Mouse (Mus musculus) heart, postnatal 0 days (tissue): ENCODE measurements at regions not wholly inside any gene's neighbourhood (a gene's known extent, or its start where the extent isn't known, plus 50 kb on each side); places are given as distances from the start of the nearest gene placed in this dataset.

Source experiments
- ATAC-seq: fragments of 200-750 bp; cut with Nextera tagmentation; 2 replicates; pipeline ENCODE4 v1.8.0; 2017; ENCODE audit warnings: low read depth, moderate number of reproducible peaks, moderate library complexity; ENCODE audit not compliant: insufficient read depth
- DNase-seq: peaks from one replicate; pipeline ENCODE4 v3.0.0-alpha.2; 2016; ENCODE audit warnings: low spot score
- H3K27ac ChIP-seq: fragments of 300-500 bp; sonication (generic); 2 replicates; pipeline ENCODE4 v1.5.1; 2014; ENCODE audit warnings: low read depth, mild to moderate bottlenecking
- H3K27me3 ChIP-seq: fragments of 300-500 bp; sonication (generic); 2 replicates; pipeline ENCODE4 v1.6.1; 2014; ENCODE audit warnings: low read length, mixed read lengths; ENCODE audit not compliant: control insufficient read depth, insufficient read depth
- H3K36me3 ChIP-seq: fragments of 300-500 bp; sonication (generic); replicated peaks from 2 replicates; pipeline ENCODE4 v1.6.1; 2014; ENCODE audit warnings: low read length, mixed read lengths; ENCODE audit not compliant: control insufficient read depth, insufficient read depth
- H3K4me1 ChIP-seq: fragments of 300-500 bp; sonication (generic); 2 replicates; pipeline ENCODE4 v1.6.1; 2014; ENCODE audit warnings: antibody characterized with exemption; ENCODE audit not compliant: control insufficient read depth, insufficient read depth
- H3K4me2 ChIP-seq: fragments of 300-500 bp; sonication (generic); 2 replicates; pipeline ENCODE4 v1.6.1; 2014; ENCODE audit warnings: low read depth, mild to moderate bottlenecking, low read length, moderate library complexity
- H3K4me3 ChIP-seq: fragments of 300-500 bp; sonication (generic); 2 replicates; pipeline ENCODE4 v1.5.1; 2014; ENCODE audit warnings: low read depth, low read length
- H3K9ac ChIP-seq: fragments of 300-500 bp; sonication (generic); replicated peaks from 2 replicates; pipeline ENCODE4 v1.6.1; 2014; ENCODE audit warnings: low read depth, low read length, mixed read lengths
- H3K9me3 ChIP-seq: fragments of 300-500 bp; sonication (generic); replicated peaks from 2 replicates; pipeline ENCODE4 v1.6.1; 2016; ENCODE audit warnings: low read length; ENCODE audit not compliant: control insufficient read depth
- CTCF ChIP-seq: IDR thresholded peaks from 2 replicates; pipeline ENCODE4 v1.5.1; 2016; ENCODE audit warnings: antibody characterized with exemption, control low read depth, low read depth
- EP300 ChIP-seq: IDR thresholded peaks from 2 replicates; pipeline ENCODE4 v1.6.1; 2016; ENCODE audit warnings: antibody characterized with exemption, low read depth
- WGBS: fragments of 180-500 bp; shearing (Covaris S2); extraction: QIAGEN DNeasy Blood & Tissue Kit; methylation state at CpG from one replicate; pipeline ENCODE4 v1.1.7; 2014; 5-methylcytosine and 5-hydroxymethylcytosine counted together

- TF ChIP-seq CTCF: no peak
- no peak for TF ChIP-seq EP300
- WGBS: 83% methylated on average over 13 of the region's 13 CpGs
- H3K27me3 ChIP-seq: no peaks in the 10 kb centered on the region
These were observed 57.8 kb upstream of the Arl15 start for GRCm38 (mm10) chr13:113736468-113736867.

GRCm38 (mm10) chr13:113735611-113736285, 58.6 kb upstream of the Arl15 start:
- H3K4me3 ChIP-seq: no peak overlapping the region
- no peaks in the 10 kb centered on the region for H3K4me1 ChIP-seq
- H3K4me2 ChIP-seq: no peak overlapping the region
- no peak overlapping the region for H3K27ac ChIP-seq
- ATAC-seq: no peak
- no peaks in the 10 kb centered on the region for H3K27me3 ChIP-seq
- TF ChIP-seq CTCF (no peak), EP300 (no peak)
- H3K36me3 ChIP-seq: no peaks in the 10 kb centered on the region
- H3K9me3 ChIP-seq: no peaks in the 10 kb centered on the region
- H3K9ac ChIP-seq: no peak overlapping the region
- 65% methylated on average over 18 of the region's 18 CpGs for WGBS
- no peak for DNase-seq

More at GRCm38 (mm10) chr13:113736468-113736867, 57.8 kb upstream of the Arl15 start:
- Histone ChIP-seq H3K9ac (no peak overlapping the region), H3K4me2 (no peak overlapping the region), H3K36me3 (no peaks in the 10 kb centered on the region), H3K27ac (no peak overlapping the region), H3K4me1 (no peaks in the 10 kb centered on the region), H3K9me3 (no peaks in the 10 kb centered on the region), H3K4me3 (no peak overlapping the region)
- ATAC-seq (no peak), DNase-seq (no peak)

GRCm38 (mm10) chr13:113734134-113734794, 60.0 kb upstream of the Arl15 start:
- no peak overlapping the region for H3K4me2 ChIP-seq
- no peaks in the 10 kb centered on the region for H3K36me3 ChIP-seq
- DNase-seq: no peak
- no peaks in the 10 kb centered on the region for H3K4me1 ChIP-seq
- peak overlapping the region; percentile 16; the same call in 1 of the 2 replicates for H3K27ac ChIP-seq
- WGBS: 35% methylated on average over 5 of the region's 5 CpGs
- H3K9me3 ChIP-seq: no peaks in the 10 kb centered on the region
- H3K9ac ChIP-seq: no peak overlapping the region
- TF ChIP-seq EP300: no peak
- TF ChIP-seq CTCF: no peak
- no peak for ATAC-seq
- no peaks in the 10 kb centered on the region for H3K27me3 ChIP-seq
- H3K4me3 ChIP-seq: no peak overlapping the region

GRCm38 (mm10) chr13:113733734-113734133, 60.6 kb upstream of the Arl15 start:
- no peak overlapping the region for H3K4me3 ChIP-seq
- no peak for DNase-seq
- H3K9me3 ChIP-seq: no peaks in the 10 kb centered on the region
- no peaks in the 10 kb centered on the region for H3K36me3 ChIP-seq
- H3K27ac ChIP-seq: peak overlapping the region; percentile 16; the same call in 1 of the 2 replicates
- H3K27me3 ChIP-seq: no peaks in the 10 kb centered on the region
- no peaks in the 10 kb centered on the region for H3K4me1 ChIP-seq
- WGBS: 72% methylated on average over 2 of the region's 2 CpGs
- TF ChIP-seq CTCF (no peak), EP300 (no peak)
- no peak overlapping the region for H3K4me2 ChIP-seq
- no peak overlapping the region for H3K9ac ChIP-seq
- ATAC-seq: no peak

- no peaks in the 10 kb centered on the region for H3K4me1 ChIP-seq
- H3K27me3 ChIP-seq: no peaks in the 10 kb centered on the region
- no peak for DNase-seq
- no peak overlapping the region for H3K9ac ChIP-seq
- no peak for ATAC-seq
- TF ChIP-seq CTCF (no peak), EP300 (no peak)
- H3K27ac ChIP-seq: peak overlapping the region; percentile 8; the same call in 1 of the 2 replicates
- H3K4me2 ChIP-seq: no peak overlapping the region
- no peak overlapping the region for H3K4me3 ChIP-seq
- no peaks in the 10 kb centered on the region for H3K9me3 ChIP-seq
- WGBS: 53% methylated on average over 8 of the region's 8 CpGs
- no peaks in the 10 kb centered on the region for H3K36me3 ChIP-seq
These were observed 63.4 kb upstream of the Arl15 start for GRCm38 (mm10) chr13:113730776-113731400.
